Mouse (Mus musculus): ENCODE measurements around the gene Cd5. TPM values are rescaled to one million over a fixed set of nuclear protein-coding genes. Genes with fewer than 3 reads are reported as not detected.
A peak's percentile ranks its signal among the peaks of the same experiment; 100 is the strongest.

The Cd5 gene
- total and polyA plus RNA-seq, 3 experiments, result 0.11 to 0.80 (median 0.26) TPM

- Histone ChIP-seq H3K79me2 (replicated peaks; ENCODE audit: control insufficient read depth, insufficient read depth, low read length) (0 out of 2 replicates have a peak, but pooled peaks cover 2% of the 10 kb centered on the region), H3K4me1 (ENCODE audit: control insufficient read depth, insufficient read depth, low read length) (peaks cover 9% of the 10 kb centered on the region), H3K36me3 (ENCODE audit: control insufficient read depth, insufficient read depth, low read length) (no peaks in the 10 kb centered on the region), H3K4me3 (no peak overlapping the region), H3K27ac (no peak overlapping the region), H3K9ac (ENCODE audit: low read depth, low read length) (no peak overlapping the region), H3K27me3 (ENCODE audit: control insufficient read depth, insufficient read depth, low read length) (no peaks in the 10 kb centered on the region)
- intact Hi-C loops (cut with DNase I), result no loop called here
- WGBS, result 72% methylated on average over 13 of the region's 13 CpGs
- TF ChIP-seq CTCF (IDR thresholded peaks at IDR 0.05) (no peak), POLR2A (IDR thresholded peaks at IDR 0.05; ENCODE audit: insufficient read depth, low read depth, low read length) (no peak), EP300 (IDR thresholded peaks at IDR 0.05; ENCODE audit: insufficient read depth, low read depth, low read length) (no peak)
- no peak for DNase-seq
Observed at GRCm38 (mm10) chr19:10707087-10707875, 31.5 kb downstream of the Cd5 start.

GRCm38 (mm10) chr19:10703470-10703869 lies 35.3 kb downstream of the Cd5 start:
- no peaks in the 10 kb centered on the region for H3K27me3 ChIP-seq (ENCODE audit: control insufficient read depth, insufficient read depth, low read length)
- 61% methylated on average over 8 of the region's 8 CpGs for WGBS
- TF ChIP-seq CTCF (IDR thresholded peaks at IDR 0.05), result no peak
- TF ChIP-seq POLR2A (IDR thresholded peaks at IDR 0.05; ENCODE audit: insufficient read depth, low read depth, low read length), result no peak
- TF ChIP-seq EP300 (IDR thresholded peaks at IDR 0.05; ENCODE audit: insufficient read depth, low read depth, low read length), result no peak
- H3K4me1 ChIP-seq (ENCODE audit: control insufficient read depth, insufficient read depth, low read length), result peaks cover 29% of the 10 kb centered on the region
- H3K4me3 ChIP-seq, result no peak overlapping the region
- intact Hi-C loops (cut with DNase I), result no loop called here
- no peak overlapping the region for H3K27ac ChIP-seq
- no peak overlapping the region for H3K9ac ChIP-seq (ENCODE audit: low read depth, low read length)
- H3K36me3 ChIP-seq (ENCODE audit: control insufficient read depth, insufficient read depth, low read length), result no peaks in the 10 kb centered on the region; the same call in 1 of the 2 replicates
- H3K79me2 ChIP-seq (replicated peaks; ENCODE audit: control insufficient read depth, insufficient read depth, low read length), result peaks cover 4% of the 10 kb centered on the region; the same call in 1 of the 2 replicates
- DNase-seq, result peak in 1 of 2 experiments; percentile 33

GRCm38 (mm10) chr19:10702125-10702524 lies 36.7 kb downstream of the Cd5 start:
- Histone ChIP-seq H3K4me1 (ENCODE audit: control insufficient read depth, insufficient read depth, low read length) (peaks cover 36% of the 10 kb centered on the region), H3K27ac (no peak overlapping the region), H3K27me3 (ENCODE audit: control insufficient read depth, insufficient read depth, low read length) (no peaks in the 10 kb centered on the region), H3K79me2 (replicated peaks; ENCODE audit: control insufficient read depth, insufficient read depth, low read length) (peaks cover 4% of the 10 kb centered on the region; the same call in 1 of the 2 replicates), H3K9ac (ENCODE audit: low read depth, low read length) (no peak overlapping the region), H3K36me3 (ENCODE audit: control insufficient read depth, insufficient read depth, low read length) (no peaks in the 10 kb centered on the region; the same call in 1 of the 2 replicates), H3K4me3 (no peak overlapping the region)
- 91% methylated on average over 8 of the region's 8 CpGs for WGBS
- no peak for TF ChIP-seq POLR2A (IDR thresholded peaks at IDR 0.05; ENCODE audit: insufficient read depth, low read depth, low read length)
- TF ChIP-seq CTCF (IDR thresholded peaks at IDR 0.05), result no peak
- no peak for TF ChIP-seq EP300 (IDR thresholded peaks at IDR 0.05; ENCODE audit: insufficient read depth, low read depth, low read length)
- intact Hi-C loops (cut with DNase I), result no loop called here
- no peak for DNase-seq

DNA sequence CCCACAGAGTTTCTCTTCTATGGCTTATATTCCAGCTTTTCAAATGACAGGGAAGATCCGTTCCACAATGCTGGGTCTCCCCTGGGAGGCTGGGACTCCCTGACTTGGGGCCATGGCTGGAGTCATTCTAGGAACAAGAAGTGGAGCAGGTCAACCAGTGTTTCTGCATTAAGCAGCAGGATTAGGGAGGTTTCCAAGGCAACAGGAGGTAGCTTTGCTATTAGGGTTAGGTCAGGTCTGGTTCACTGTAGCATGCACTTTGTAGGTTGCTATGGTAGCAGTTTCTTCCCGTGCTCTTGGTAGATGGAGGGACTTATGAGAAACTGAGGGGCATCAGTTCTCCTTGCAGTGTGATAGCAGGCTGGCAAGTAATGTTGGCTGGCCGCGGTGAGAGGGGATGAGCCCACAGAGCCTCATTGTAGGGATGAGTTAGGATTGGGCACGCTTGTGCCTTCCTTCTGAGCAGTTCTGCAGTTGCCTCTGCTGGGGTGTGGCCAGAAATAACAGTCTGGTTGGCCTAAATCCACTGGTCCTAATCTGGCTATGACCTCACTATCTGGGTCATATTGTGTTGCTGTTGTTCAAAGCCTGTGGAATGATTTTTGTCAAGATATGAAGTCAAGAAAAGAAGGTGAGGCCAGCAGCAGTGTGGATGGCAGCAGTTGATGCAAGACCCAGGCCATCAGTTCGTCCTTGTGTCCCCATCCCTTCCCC lies 37.6 kb downstream of the Cd5 start:
- peak; percentile 39 to 62 for DNase-seq
- no peaks in the 10 kb centered on the region for H3K27me3 ChIP-seq (ENCODE audit: control insufficient read depth, insufficient read depth, low read length)
- H3K27ac ChIP-seq, result no peak overlapping the region
- WGBS, result 37% methylated on average over 6 of the region's 6 CpGs
- H3K36me3 ChIP-seq (ENCODE audit: control insufficient read depth, insufficient read depth, low read length), result no peaks in the 10 kb centered on the region; the same call in 1 of the 2 replicates
- intact Hi-C loops (cut with DNase I), result no loop called here
- H3K4me3 ChIP-seq, result no peak overlapping the region
- H3K4me1 ChIP-seq (ENCODE audit: control insufficient read depth, insufficient read depth, low read length), result peaks cover 36% of the 10 kb centered on the region
- no peak for TF ChIP-seq CTCF (IDR thresholded peaks at IDR 0.05)
- no peak for TF ChIP-seq POLR2A (IDR thresholded peaks at IDR 0.05; ENCODE audit: insufficient read depth, low read depth, low read length)
- H3K9ac ChIP-seq (ENCODE audit: low read depth, low read length), result no peak overlapping the region
- H3K79me2 ChIP-seq (replicated peaks; ENCODE audit: control insufficient read depth, insufficient read depth, low read length), result peaks cover 4% of the 10 kb centered on the region; the same call in 1 of the 2 replicates

DNA sequence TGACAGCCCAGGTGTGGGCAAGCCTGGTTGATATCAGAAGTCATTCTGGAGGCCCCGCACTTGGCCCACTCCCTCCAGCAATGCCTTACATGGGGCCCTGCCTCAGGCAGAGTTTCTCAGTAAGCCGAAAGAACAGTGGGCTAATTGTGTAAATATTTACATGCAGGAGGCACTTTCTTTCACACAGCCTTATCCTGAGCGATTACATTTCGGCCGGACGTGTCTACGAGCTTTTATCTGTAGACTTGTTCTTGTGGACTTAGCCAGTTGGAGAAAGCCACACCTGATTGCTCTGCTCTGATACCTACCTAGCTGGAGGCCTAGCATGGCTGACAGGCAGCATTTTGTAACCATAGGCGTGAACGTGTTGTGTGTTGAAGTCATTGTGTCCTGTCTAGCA lies 39.0 kb downstream of the Cd5 start:
- Histone ChIP-seq H3K4me1 (ENCODE audit: control insufficient read depth, insufficient read depth, low read length) (peaks cover 38% of the 10 kb centered on the region), H3K27me3 (ENCODE audit: control insufficient read depth, insufficient read depth, low read length) (no peaks in the 10 kb centered on the region), H3K79me2 (replicated peaks; ENCODE audit: control insufficient read depth, insufficient read depth, low read length) (peaks cover 6% of the 10 kb centered on the region; the same call in 1 of the 2 replicates), H3K27ac (no peak overlapping the region), H3K9ac (ENCODE audit: low read depth, low read length) (no peak overlapping the region), H3K36me3 (ENCODE audit: control insufficient read depth, insufficient read depth, low read length) (no peaks in the 10 kb centered on the region; the same call in 1 of the 2 replicates), H3K4me3 (no peak overlapping the region)
- 61% methylated on average over 9 of the region's 9 CpGs for WGBS
- no peak for TF ChIP-seq CTCF (IDR thresholded peaks at IDR 0.05)
- TF ChIP-seq EP300 (IDR thresholded peaks at IDR 0.05; ENCODE audit: insufficient read depth, low read depth, low read length), result no peak
- TF ChIP-seq POLR2A (IDR thresholded peaks at IDR 0.05; ENCODE audit: insufficient read depth, low read depth, low read length), result no peak
- intact Hi-C loops (cut with DNase I), result no loop called here
- no peak for DNase-seq

Data from heart, adult 2 months (tissue).